Mouse (Mus musculus): ENCODE measurements at regions not wholly inside any gene's neighbourhood (a gene's known extent, or its start where the extent isn't known, plus 50 kb on each side); places are given as distances from the start of the nearest gene placed in this dataset.

- no peak for TF ChIP-seq CTCF (IDR thresholded peaks at IDR 0.05; ENCODE audit: low read depth)
- no peak for TF ChIP-seq EP300 (optimal IDR thresholded peaks at IDR 0.05)
Observed at GRCm38 (mm10) chr14:76254565-76255501, 144.1 kb downstream of the Nufip1 start.

GRCm38 (mm10) chr14:76255971-76256370 is 145.3 kb downstream of the Nufip1 start:
- no peak overlapping the region for H3K27ac ChIP-seq (replicated peaks)
- no peak for DNase-seq (ENCODE audit: low spot score)
- no peaks in the 10 kb centered on the region for H3K27me3 ChIP-seq (ENCODE audit: control insufficient read depth, insufficient read depth, low read length)
- H3K36me3 ChIP-seq (ENCODE audit: control insufficient read depth, insufficient read depth, low read length) = no peaks in the 10 kb centered on the region
- H3K9ac ChIP-seq (ENCODE audit: low read length) = no peak overlapping the region
- TF ChIP-seq EP300 (optimal IDR thresholded peaks at IDR 0.05) (no peak), CTCF (IDR thresholded peaks at IDR 0.05; ENCODE audit: low read depth) (no peak)
- H3K9me3 ChIP-seq (ENCODE audit: control insufficient read depth, low read length) = no peaks in the 10 kb centered on the region
- no peaks in the 10 kb centered on the region for H3K4me1 ChIP-seq (replicated peaks; ENCODE audit: control insufficient read depth, insufficient read depth)
- WGBS = 92% methylated on average over 11 of the region's 11 CpGs
- no peak overlapping the region for H3K4me3 ChIP-seq (ENCODE audit: low read depth, low read length)
- H3K4me2 ChIP-seq (replicated peaks; ENCODE audit: low read depth) = no peak overlapping the region
- no peak for ATAC-seq (ENCODE audit: low FRiP score, low TSS enrichment)

More at GRCm38 (mm10) chr14:76254565-76255501, 144.1 kb downstream of the Nufip1 start:
- Histone ChIP-seq H3K27me3 (ENCODE audit: control insufficient read depth, insufficient read depth, low read length) (no peaks in the 10 kb centered on the region), H3K4me2 (replicated peaks; ENCODE audit: low read depth) (no peak overlapping the region), H3K36me3 (ENCODE audit: control insufficient read depth, insufficient read depth, low read length) (no peaks in the 10 kb centered on the region), H3K9ac (ENCODE audit: low read length) (peak overlapping the region; percentile 1; the same call in 1 of the 2 replicates), H3K9me3 (ENCODE audit: control insufficient read depth, low read length) (no peaks in the 10 kb centered on the region), H3K4me3 (ENCODE audit: low read depth, low read length) (no peak overlapping the region), H3K27ac (replicated peaks) (no peak overlapping the region), H3K4me1 (replicated peaks; ENCODE audit: control insufficient read depth, insufficient read depth) (no peaks in the 10 kb centered on the region)
- peak; percentile 49 for DNase-seq (ENCODE audit: low spot score)
- ATAC-seq (ENCODE audit: low FRiP score, low TSS enrichment) = peak; percentile 59
- 41% methylated on average over 30 of the region's 30 CpGs for WGBS

DNA sequence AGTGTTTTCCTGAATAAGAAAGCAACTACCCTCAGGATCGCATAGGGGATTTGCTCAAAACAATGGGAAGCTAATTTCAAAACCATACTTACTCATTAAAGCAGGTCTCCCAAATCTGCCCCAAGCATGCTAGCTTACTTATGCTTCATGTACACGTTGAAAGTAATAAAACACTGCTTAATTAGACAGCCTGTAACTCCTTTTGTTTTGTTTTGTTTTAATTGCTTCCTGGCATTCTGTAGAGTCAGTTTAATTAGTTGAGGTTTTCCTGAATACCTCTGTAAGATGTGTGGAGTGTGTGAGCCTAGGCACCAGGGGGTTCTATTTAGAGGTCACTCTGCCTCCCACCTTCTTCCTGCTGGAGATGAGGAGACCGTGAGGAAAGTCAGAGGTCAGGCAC is 147.9 kb downstream of the Nufip1 start:
- WGBS = 45% methylated on average over 3 of the region's 3 CpGs
- ATAC-seq (ENCODE audit: low FRiP score, low TSS enrichment) = no peak
- Histone ChIP-seq H3K36me3 (ENCODE audit: control insufficient read depth, insufficient read depth, low read length) (no peaks in the 10 kb centered on the region), H3K9ac (ENCODE audit: low read length) (no peak overlapping the region), H3K27ac (replicated peaks) (no peak overlapping the region), H3K4me3 (ENCODE audit: low read depth, low read length) (no peak overlapping the region), H3K4me2 (replicated peaks; ENCODE audit: low read depth) (no peak overlapping the region), H3K27me3 (ENCODE audit: control insufficient read depth, insufficient read depth, low read length) (no peaks in the 10 kb centered on the region), H3K9me3 (ENCODE audit: control insufficient read depth, low read length) (no peaks in the 10 kb centered on the region), H3K4me1 (replicated peaks; ENCODE audit: control insufficient read depth, insufficient read depth) (no peaks in the 10 kb centered on the region)
- no peak for DNase-seq (ENCODE audit: low spot score)
- TF ChIP-seq CTCF (IDR thresholded peaks at IDR 0.05; ENCODE audit: low read depth) (no peak), EP300 (optimal IDR thresholded peaks at IDR 0.05) (no peak)

GRCm38 (mm10) chr14:76260628-76261293 is 150.1 kb downstream of the Nufip1 start:
- no peaks in the 10 kb centered on the region for H3K4me1 ChIP-seq (replicated peaks; ENCODE audit: control insufficient read depth, insufficient read depth)
- no peak overlapping the region for H3K4me2 ChIP-seq (replicated peaks; ENCODE audit: low read depth)
- no peak overlapping the region for H3K4me3 ChIP-seq (ENCODE audit: low read depth, low read length)
- H3K27ac ChIP-seq (replicated peaks) = no peak overlapping the region
- ATAC-seq (ENCODE audit: low FRiP score, low TSS enrichment) = no peak
- H3K27me3 ChIP-seq (ENCODE audit: control insufficient read depth, insufficient read depth, low read length) = no peaks in the 10 kb centered on the region
- DNase-seq (ENCODE audit: low spot score) = no peak
- H3K9ac ChIP-seq (ENCODE audit: low read length) = no peak overlapping the region
- TF ChIP-seq CTCF (IDR thresholded peaks at IDR 0.05; ENCODE audit: low read depth) (no peak), EP300 (optimal IDR thresholded peaks at IDR 0.05) (no peak)
- H3K9me3 ChIP-seq (ENCODE audit: control insufficient read depth, low read length) = no peaks in the 10 kb centered on the region
- WGBS = 61% methylated on average over 5 of the region's 5 CpGs
- no peaks in the 10 kb centered on the region for H3K36me3 ChIP-seq (ENCODE audit: control insufficient read depth, insufficient read depth, low read length)

DNA sequence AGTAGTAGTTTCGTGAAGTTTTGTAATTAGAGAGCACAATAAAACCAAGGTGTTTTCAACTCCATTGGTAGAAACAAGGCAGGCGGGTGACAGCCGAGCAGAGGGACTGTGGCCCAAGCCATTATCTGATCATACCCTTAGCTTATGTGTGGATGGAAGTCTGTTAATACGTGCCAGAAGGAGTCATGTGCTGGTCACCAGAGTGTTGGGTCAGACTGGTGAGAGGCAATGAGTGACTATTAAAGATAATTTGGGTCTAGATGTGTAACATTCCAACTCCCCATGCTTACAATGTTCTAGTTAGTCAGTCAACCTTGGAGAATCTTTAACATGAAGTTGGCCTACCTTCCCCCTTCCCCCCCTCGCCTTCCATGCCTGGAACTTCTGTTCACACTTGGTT is 151.1 kb upstream of the Tsc22d1 start:
- WGBS = 93% methylated on average over 5 of the region's 5 CpGs
- DNase-seq (ENCODE audit: low spot score) = no peak
- no peak overlapping the region for H3K9ac ChIP-seq (ENCODE audit: low read length)
- no peak overlapping the region for H3K4me2 ChIP-seq (replicated peaks; ENCODE audit: low read depth)
- no peaks in the 10 kb centered on the region for H3K4me1 ChIP-seq (replicated peaks; ENCODE audit: control insufficient read depth, insufficient read depth)
- H3K9me3 ChIP-seq (ENCODE audit: control insufficient read depth, low read length) = no peaks in the 10 kb centered on the region
- no peaks in the 10 kb centered on the region for H3K27me3 ChIP-seq (ENCODE audit: control insufficient read depth, insufficient read depth, low read length)
- H3K36me3 ChIP-seq (ENCODE audit: control insufficient read depth, insufficient read depth, low read length) = no peaks in the 10 kb centered on the region
- TF ChIP-seq CTCF (IDR thresholded peaks at IDR 0.05; ENCODE audit: low read depth) = no peak
- ATAC-seq (ENCODE audit: low FRiP score, low TSS enrichment) = no peak
- no peak overlapping the region for H3K27ac ChIP-seq (replicated peaks)
- no peak overlapping the region for H3K4me3 ChIP-seq (ENCODE audit: low read depth, low read length)

- no peak overlapping the region for H3K27ac ChIP-seq (replicated peaks)
- H3K36me3 ChIP-seq (ENCODE audit: control insufficient read depth, insufficient read depth, low read length) = no peaks in the 10 kb centered on the region
- TF ChIP-seq EP300 (optimal IDR thresholded peaks at IDR 0.05) = no peak
- TF ChIP-seq CTCF (IDR thresholded peaks at IDR 0.05; ENCODE audit: low read depth) = no peak
- WGBS = 84% methylated on average over 5 of the region's 5 CpGs
- H3K9ac ChIP-seq (ENCODE audit: low read length) = no peak overlapping the region
- H3K4me2 ChIP-seq (replicated peaks; ENCODE audit: low read depth) = no peak overlapping the region
- no peaks in the 10 kb centered on the region for H3K4me1 ChIP-seq (replicated peaks; ENCODE audit: control insufficient read depth, insufficient read depth)
- DNase-seq (ENCODE audit: low spot score) (no peak), ATAC-seq (ENCODE audit: low FRiP score, low TSS enrichment) (0 out of 2 replicates have a peak, but pooled peaks have one; percentile 8)
- no peaks in the 10 kb centered on the region for H3K9me3 ChIP-seq (ENCODE audit: control insufficient read depth, low read length)
- no peaks in the 10 kb centered on the region for H3K27me3 ChIP-seq (ENCODE audit: control insufficient read depth, insufficient read depth, low read length)
- H3K4me3 ChIP-seq (ENCODE audit: low read depth, low read length) = no peak overlapping the region
Observed at GRCm38 (mm10) chr14:76265819-76266218, 148.9 kb upstream of the Tsc22d1 start.

Measured in stomach, postnatal 0 days (tissue).